Mouse (Mus musculus) c-Kit-positive CD71-negative TER-119-negative erythroid progenitor cells, embryonic 14.5 days (primary cell): Measurements from ENCODE around the gene Zfp91.
"Not testable (repeated sequence)": the region's sequence is repeated elsewhere in the genome, so short reads cannot be mapped to it uniquely, and the experiment has no call there.

Source experiments
- DNase-seq: peaks from one replicate; pipeline ENCODE4 v3.0.0-alpha.2; 2013; ENCODE audit warnings: low read depth

Zfp91 gene

GRCm38 (mm10) chr19:12794056-12795044 lies 1.6 kb downstream of the Zfp91 start:
- peak; percentile 77 for DNase-seq

- DNase-seq, result no peak
Measured at GRCm38 (mm10) chr19:12792374-12792773, 3.6 kb downstream of the Zfp91 start.

- DNase-seq, result no peak
Measured at GRCm38 (mm10) chr19:12787721-12788120, 8.2 kb downstream of the Zfp91 start.

GRCm38 (mm10) chr19:12786803-12787395 lies 9.0 kb downstream of the Zfp91 start:
- DNase-seq, result no peak

GRCm38 (mm10) chr19:12780437-12780836 lies 15.5 kb downstream of the Zfp91 start:
- no peak for DNase-seq

- no peak for DNase-seq
Measured at GRCm38 (mm10) chr19:12770888-12771287, 25.0 kb downstream of the Zfp91 start.

GRCm38 (mm10) chr19:12765308-12765707 lies 30.6 kb downstream of the Zfp91 start, which contains the start of gene Cntf:
TSS of gene Cntf (minus strand) at chr19:12765632.
- DNase-seq, result no peak

- no peak for DNase-seq
Measured at GRCm38 (mm10) chr19:12762212-12763130, 33.5 kb downstream of the Zfp91 start.

GRCm38 (mm10) chr19:12759656-12760055 lies 36.3 kb downstream of the Zfp91 start:
- DNase-seq, result no peak

- DNase-seq, result no peak
Measured at GRCm38 (mm10) chr19:12758936-12759478, 36.9 kb downstream of the Zfp91 start.

- no peak for DNase-seq
Measured at GRCm38 (mm10) chr19:12756286-12756685, 39.6 kb downstream of the Zfp91 start.

- no peak for DNase-seq
Measured at GRCm38 (mm10) chr19:12731950-12732349, 64.0 kb downstream of the Zfp91 start.

- no peak for DNase-seq
Measured at GRCm38 (mm10) chr19:12731036-12731435, 64.9 kb downstream of the Zfp91 start.

- no peak for DNase-seq
Measured at GRCm38 (mm10) chr19:12725851-12726250, 70.1 kb downstream of the Zfp91 start.

- DNase-seq, result no peak
Measured at GRCm38 (mm10) chr19:12722308-12722707, 73.6 kb downstream of the Zfp91 start.

- DNase-seq, result not testable (repeated sequence)
Measured at GRCm38 (mm10) chr19:12721596-12721995, 74.3 kb downstream of the Zfp91 start.

GRCm38 (mm10) chr19:12720919-12721318 lies 75.0 kb downstream of the Zfp91 start:
- not testable (repeated sequence) for DNase-seq

- no peak for DNase-seq
Measured at GRCm38 (mm10) chr19:12720463-12720862, 75.5 kb downstream of the Zfp91 start.

GRCm38 (mm10) chr19:12719189-12719588 lies 76.7 kb downstream of the Zfp91 start:
- DNase-seq, result no peak
